Mouse (Mus musculus): ENCODE data around the gene Smco2.

The Smco2 gene

DNA sequence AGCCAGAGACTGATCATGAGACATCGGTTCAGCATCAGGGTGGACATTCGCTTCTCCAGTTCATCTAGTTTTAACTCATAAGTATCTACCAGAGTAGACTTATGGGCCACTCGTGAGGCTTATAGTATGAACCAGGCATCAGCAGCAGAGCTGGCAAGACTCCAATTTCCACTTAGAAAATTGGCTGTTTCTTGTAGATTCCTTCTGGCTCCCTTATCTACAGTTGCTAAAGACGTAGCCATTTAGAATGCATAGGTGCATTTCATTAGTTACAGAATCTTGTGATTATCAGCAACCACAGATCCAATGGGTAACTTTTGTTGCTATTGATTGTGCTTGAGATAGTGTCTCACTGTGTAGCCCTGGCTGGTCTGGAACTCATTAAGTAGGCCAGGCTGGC is 2.8 kb downstream of the Smco2 start:
- in situ Hi-C loops (cut with MseI, MboI) = no loop called here

DNA sequence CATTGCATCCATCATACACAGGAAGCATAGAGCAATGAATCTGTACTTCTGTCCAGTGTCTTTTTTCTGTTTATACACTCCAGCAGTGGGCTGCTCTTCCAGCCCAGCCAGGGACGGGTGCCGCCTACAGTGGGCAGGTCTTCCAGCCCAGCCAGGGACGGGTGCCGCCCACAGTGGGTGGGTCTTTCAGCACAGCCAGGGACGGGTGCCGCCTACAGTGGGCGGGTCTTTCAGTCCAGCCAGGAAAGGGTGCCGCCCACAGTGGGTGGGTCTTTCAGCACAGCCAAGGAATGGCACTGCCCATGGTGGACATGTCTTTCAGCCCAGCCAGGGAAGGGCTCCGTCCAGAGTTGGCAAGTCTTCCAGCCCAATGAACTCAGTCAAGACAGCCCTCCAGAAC is 5.3 kb downstream of the Smco2 start:
- in situ Hi-C loops (cut with MseI, MboI) = no loop called here

DNA sequence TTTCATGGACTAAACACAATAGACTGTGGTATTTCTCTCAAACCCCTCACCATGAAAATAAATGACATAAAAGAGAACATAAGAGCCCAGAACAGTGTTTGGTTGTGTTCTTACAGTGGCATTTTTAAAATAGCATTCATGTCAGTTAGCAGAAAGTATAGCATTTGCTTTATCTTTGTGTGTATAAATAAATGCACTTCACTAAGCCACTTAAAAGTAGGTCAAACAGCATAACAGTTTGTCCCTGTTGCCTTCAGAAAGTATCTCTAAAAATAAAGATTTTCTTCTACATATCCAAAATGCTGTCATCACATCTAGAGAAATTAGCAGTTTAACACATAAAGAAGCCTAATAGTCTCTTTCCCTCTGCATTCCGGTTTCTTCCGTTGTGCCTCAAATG is 7.5 kb downstream of the Smco2 start:
- in situ Hi-C loops (cut with MseI, MboI) = no loop called here

DNA sequence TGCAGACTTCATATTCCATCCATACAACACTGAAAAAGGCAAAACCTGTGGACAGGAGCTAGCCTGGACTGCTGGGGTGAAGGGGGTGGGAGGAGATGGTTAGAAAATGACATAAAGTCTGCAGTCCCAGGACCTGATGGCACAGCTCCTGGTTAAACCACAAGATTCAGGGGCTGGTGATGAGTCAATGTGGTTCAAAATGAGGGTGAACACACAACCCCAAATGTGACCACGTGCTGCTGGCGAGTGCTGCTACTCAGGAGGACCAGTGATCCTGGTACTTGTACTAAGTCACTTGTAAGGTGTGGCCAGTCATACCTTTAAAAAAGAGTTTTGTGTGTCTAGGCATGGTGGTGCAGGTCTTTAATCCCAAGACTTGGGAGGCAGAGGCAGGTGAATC is 13.2 kb downstream of the Smco2 start:
- in situ Hi-C loops (cut with MseI, MboI) = loop anchor here in 1 of 2 experiments (10.0 kb wide), 1 partner anchor 122 kb away; no protein-coding TSS in a partner anchor

DNA sequence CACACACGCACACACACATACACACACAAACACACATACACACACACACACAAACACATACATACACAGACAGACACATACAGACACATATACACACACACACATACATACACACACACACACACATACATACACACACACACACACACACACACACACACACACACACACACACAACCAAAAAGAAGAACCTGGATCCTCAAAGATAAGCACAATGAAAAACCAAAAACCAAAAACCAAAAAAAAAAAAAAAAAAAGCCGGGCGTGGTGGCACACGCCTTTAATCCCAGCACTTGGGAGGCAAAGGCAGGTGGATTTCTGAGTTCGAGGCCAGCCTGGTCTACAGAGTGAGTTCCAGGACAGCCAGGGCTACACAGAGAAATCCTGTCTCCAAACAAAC is 14.5 kb downstream of the Smco2 start:
- in situ Hi-C loops (cut with MseI, MboI) = loop anchor here in 1 of 2 experiments (10.0 kb wide), 1 partner anchor 120 kb away; no protein-coding TSS in a partner anchor

DNA sequence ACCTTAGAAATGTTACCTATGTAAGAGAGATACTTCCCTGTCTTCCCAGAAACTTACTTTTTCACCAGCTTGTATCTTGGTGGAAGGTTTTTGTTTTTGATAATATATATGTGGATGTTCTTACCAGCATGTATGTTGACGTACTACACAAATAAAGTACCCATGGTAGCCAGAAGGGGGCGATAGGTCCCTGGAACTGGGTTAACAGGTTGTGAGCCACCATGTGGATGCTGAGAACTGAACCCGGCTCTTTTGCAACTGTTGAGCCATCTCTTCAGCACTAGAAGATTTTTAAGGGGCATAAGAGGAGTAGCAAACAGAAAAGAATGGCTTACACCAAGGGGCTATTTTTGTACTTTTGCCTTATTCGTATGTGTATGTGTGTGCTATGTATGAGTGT is 15.8 kb downstream of the Smco2 start:
- in situ Hi-C loops (cut with MseI, MboI) = loop anchor here in 1 of 2 experiments (10.0 kb wide), 1 partner anchor 119 kb away; no protein-coding TSS in a partner anchor

DNA sequence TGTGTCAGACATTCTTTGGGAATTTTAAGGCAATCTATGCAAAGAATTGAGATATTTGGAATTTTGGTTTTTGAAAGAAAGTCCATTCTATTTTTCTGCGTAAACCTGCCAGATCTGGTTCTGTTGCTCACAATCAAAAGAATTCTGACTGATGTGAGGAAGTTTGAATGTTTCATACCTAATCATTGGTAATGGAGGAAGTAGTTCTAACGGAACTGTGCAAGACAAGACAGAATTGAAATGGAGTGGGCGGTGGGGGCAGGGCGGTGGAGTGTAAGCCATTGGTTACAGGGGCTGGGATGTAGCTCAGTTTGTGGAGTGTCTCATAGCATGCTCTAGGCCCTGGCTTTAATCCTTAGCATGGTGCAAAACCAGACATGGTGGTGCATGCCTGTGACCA is 22.1 kb downstream of the Smco2 start:
- in situ Hi-C loops (cut with MseI, MboI) = no loop called here

DNA sequence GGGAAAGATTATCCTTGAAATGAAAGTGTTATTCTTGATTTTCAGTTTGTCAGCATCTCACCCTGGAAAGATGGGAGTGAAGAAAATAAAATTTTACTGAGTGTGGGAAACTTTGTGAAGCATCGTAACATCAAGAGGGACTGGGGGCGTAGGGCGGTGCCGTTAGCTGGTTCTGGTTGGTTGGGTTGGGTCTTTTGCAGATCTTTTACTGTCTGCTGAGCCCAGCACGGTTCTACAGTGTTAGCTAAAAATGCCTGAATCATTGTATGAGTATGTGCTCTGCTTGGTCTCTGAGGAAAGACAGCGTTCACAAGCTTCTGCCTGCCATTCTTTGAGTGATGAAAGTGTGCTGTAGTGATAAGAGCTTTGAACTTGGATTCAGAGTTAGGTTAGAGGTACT is 24.5 kb downstream of the Smco2 start:
- in situ Hi-C loops (cut with MseI, MboI) = no loop called here

DNA sequence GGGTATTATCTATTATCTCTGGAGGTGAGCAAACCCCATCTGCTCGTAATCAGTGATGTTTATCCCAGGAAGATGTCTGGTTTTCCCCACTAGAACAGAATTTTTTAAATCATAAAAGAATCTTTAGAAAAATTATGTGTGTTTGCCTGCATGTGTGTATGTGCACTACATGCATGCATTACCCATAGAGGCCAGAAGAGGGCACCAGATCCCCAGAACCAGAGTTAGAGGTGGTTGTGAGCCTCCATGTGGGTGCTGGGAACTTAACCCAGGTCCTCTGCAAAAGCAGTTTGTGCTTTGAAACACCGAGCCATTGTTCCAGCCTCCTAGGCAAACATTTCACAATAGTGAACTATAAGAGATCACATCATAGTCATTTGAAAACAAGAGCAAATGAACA is 26.9 kb downstream of the Smco2 start:
- in situ Hi-C loops (cut with MseI, MboI) = no loop called here

DNA sequence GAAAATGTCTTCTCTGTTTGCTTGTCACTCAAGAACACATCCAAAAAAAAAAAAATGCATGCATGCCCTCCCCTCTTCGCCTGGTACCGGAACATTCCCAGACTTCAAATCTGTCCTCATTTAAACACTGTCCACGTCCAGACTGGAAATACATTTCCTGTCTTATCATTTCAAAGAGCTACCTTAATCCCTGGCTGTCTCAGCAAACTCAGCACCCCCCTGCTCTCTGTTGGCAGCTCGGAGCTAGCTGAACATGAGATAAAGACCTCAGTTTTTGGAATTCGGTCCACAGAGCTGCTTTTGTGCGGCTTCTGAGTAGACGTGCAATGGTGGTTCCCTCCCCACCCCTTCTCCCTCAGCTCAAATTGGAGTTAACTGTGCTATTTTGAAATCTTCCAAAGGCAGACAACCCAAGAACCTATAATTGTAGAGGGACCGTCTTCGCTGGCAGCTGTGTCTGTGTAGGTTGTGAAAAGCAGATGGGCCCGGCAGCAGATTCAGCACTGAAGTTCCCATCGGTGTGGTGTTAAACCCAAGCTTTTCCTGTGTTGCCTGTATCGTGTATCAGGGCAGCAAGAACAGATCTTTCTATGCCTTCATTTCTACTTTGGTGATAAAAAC is 27.6 kb downstream of the Smco2 start:
- in situ Hi-C loops (cut with MseI, MboI) = no loop called here

DNA sequence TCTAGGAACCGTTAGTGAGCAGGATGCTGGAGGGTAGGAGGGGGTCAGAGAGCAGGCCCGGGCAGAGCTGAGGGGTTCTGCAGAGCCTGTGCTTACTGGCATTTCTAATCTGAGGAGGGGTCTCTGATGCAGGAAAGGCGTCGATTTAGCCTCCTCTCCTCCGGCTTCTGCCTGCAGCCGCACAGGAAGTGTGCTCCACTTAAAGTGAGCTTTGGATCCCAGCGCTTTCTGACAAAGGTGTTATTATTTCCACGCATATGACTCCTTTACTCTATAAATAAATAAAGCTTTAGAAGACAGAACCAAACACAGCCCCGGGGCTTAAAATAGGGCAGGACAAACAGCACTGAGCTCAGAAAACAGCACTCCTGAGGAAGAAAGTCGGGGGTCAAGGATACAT is 29.0 kb downstream of the Smco2 start:
- in situ Hi-C loops (cut with MseI, MboI) = no loop called here

DNA sequence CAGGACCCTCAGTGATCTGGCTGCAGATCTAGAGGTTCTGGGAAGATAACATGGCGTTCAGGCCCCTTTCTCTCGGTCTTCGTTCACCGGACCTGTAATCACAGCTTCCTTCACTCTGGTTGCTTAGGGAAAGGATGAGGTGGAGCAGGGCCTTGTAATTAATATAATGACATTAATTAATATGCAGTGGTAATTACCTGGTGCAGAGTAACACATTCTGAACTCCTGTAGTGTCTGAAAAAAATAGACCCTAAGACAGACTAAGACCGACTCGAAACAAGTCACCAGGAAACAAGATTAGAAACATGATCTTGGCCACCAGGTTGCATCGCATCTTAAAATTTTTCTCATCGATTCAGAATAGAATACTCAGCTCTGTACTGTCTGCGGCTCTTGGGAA is 30.0 kb downstream of the Smco2 start:
- in situ Hi-C loops (cut with MseI, MboI) = no loop called here

DNA sequence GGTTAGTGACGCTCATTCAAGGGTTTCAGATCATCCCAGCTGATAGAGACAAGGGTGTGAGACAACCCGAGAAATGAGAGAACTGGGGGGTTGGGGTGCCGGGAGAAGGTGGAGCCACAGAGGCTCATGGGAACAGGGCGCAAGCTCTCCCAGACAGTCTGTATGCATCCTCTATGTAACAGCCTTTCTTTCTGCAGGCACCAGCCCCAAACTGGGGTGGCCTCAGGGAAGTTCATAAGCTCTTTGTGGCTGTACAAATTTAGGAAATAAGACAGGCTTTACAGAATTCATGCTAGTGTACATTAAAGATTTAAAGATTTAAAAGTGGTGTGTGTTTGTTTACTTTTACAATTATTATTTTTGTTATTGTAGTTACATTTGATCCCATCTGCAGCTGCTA is 30.4 kb downstream of the Smco2 start:
- in situ Hi-C loops (cut with MseI, MboI) = no loop called here

DNA sequence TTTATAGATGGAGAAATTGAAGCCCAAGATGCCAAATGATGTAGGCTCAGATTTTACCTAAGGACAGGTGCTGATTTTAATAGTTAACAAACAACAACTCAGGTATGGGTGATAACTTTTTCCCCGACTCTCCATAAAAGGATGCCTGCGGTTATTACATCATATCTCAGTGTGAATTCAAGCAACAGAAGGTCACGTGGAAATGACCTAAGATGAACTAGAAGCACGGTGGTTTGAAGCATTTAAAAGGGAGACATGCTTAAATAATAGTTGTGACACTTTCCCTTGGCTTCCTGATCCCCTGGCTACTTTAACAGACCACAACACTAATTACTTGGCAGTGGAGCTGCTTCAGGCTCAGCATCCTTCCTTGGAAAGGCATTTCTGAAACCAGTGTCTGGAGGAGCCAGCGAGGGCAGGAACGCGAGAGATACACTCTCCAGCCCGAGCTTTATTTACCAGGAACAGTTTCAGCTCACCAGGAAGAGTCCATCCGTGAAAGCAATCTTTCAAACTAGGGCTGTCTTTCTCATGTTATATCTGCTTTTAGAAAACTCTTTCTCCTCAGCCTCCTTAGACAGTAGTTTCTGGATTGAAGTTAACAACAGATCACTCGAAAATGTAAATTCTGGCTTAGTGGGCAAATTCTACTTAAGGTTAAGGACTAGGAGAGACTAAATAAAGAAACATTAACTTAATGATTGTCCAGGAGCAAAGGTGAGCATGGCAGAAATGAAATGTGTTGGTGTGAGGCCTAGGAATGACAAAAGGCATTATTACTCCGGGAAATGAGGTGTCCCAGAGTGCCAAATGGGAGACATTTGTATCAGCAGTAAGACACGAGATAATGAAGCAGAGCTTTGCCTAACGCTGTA is 32.2 kb downstream of the Smco2 start:
- in situ Hi-C loops (cut with MseI, MboI) = no loop called here

DNA sequence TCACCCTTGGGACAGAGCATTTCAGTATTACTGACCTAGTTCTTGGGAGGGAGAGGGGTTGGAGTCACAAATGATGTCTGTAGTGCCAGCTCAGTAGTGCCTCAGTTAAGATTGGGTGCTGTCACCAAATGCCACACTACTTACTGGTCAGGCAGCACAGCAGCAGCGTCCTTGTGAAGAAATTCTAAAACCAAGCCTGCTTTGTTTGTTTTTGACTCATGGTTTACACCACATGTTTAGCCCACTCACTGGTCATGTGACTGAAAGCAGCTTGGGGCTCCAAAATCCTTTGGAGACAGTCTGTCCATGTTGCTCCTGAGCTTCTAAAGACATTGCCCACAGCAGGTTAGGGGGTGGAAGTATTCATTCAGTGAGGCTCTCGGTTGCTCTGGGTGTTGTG is 33.5 kb downstream of the Smco2 start:
- in situ Hi-C loops (cut with MseI, MboI) = no loop called here

DNA sequence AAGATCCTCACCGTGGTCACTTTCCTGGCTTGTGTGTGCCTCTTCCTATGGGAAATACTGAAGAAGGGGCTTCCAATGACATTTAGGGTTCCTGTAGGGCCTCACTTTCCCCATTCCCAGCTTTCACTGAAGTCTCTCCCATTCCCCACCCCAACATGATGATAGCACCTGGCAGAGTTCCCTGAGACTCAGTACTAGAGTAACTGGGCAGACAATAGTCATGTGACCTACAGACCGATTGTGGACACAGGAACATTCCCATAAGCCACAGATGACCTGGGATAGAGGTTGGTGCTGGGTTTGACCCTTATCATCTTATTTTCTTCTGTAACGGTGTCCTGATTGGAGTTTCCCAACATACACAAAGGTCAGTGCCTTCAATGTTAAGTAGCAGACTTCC is 34.3 kb downstream of the Smco2 start:
- in situ Hi-C loops (cut with MseI, MboI) = no loop called here

DNA sequence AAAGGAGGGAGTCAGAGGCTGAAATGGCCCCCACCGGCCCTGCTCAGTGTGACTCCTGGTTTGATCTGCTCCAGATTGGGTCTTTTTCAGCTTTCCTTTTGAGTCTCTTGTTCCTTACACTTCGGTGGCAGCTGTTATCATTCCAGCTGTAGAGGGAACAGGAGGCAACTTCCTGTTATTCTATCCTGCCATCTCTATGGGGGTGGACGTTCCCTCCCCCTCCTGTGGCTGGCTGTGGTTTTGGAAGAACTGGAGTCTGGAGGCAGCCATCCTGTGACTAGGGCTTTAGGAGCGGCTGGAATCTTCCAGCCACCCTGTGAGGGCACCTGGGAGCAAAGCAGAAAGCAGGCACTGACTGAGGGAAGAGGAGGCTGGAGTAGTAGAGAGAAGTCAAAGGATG is 34.9 kb downstream of the Smco2 start:
- in situ Hi-C loops (cut with MseI, MboI) = no loop called here

DNA sequence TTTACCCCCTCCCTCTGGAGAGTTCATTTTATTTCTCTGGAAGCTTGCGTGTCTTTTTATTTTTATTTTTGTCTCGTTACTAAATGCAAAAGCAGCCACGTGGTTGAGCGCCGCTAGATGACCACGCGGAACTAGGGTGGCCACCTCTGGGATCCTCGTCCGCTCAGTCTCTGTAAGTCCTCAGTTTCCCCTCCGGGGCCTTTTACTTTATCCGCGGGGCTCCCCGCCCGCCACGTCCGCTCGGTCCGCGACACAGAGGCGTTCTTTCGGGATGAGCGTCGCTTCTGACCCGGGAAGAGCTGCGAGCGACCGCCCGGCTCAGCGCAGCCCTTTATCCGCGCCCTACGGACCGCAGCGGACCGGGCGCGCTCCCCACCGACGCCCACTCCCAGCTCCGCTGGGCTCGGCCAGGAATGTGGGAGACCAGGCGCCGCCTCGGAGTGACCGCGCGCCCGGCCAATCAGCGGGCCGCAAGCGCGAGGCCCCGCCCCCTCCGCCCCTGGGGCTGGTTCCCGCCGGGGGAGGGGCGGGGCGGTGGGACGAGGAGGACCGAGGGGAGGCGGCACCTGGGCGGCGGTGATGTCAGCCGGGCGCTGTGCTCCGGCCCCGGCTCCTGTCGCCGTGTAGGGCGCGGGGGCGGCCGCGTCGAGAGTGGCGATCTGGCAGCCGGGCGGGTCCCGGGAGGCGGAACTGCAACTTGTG is 38.2 kb downstream of the Smco2 start, which contains the start of gene Ppfibp1:
Ppfibp1 (plus strand) TSS at position 530 of the 702 bp plus-strand sequence.
- in situ Hi-C loops (cut with MseI, MboI) = no loop called here

DNA sequence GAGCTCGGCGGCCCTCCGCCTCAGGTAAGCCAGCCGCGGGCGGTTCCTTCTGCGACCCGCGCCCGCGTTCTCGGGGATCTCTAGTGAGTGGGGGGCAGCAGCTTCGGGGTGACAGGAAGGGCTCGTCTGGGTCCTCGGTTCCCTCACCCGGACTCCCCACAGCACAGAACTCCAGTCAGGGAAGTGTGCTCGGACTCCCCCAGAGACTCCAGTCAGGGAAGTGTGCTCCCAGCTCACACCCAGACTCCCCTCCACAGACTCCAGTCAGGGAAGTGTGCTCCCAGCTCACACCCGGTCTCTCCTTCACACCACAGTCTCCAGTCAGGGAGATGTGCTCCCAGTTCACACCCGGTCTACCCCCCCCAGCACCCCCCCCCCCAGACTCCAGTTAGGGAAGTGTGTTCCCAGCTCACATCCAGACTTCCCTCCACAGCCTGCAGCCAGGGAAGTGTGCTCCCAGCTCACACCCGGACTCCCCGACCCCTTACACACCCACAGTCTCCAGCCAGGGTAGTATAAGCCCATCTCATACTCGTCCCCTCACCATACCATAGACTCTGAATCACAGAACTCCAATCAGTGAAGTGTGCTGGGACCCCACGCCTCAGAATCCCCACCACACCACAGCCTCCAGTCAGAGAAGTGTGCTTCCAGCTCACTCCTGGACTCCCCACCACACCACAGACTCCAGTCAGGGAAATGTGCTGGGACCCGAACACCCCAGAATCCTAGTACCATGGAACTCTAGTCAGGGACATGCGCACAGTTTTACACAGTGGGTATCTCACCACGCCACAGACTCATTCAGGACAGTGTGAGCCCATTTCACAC is 39.0 kb downstream of the Smco2 start:
- in situ Hi-C loops (cut with MseI, MboI) = no loop called here

DNA sequence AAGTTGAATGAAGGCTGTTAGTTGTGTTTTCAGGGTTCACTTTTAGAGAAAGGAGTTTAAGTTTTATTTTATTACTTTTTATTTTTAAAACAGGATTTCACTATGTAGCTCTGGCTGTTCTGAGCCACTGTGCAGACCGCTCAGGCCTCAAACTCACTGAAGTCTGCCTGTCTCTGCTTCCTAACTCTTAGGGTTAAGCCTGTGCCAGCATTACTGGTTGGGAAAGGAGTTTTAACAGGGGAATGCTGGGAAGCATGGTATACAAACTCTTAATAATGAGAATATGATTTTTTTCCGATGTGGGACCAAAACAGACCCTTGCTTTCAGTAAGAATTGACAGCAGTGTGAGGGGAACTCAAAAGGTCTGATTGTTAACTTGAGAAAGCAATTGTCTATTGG is 40.3 kb downstream of the Smco2 start:
- in situ Hi-C loops (cut with MseI, MboI) = no loop called here

DNA sequence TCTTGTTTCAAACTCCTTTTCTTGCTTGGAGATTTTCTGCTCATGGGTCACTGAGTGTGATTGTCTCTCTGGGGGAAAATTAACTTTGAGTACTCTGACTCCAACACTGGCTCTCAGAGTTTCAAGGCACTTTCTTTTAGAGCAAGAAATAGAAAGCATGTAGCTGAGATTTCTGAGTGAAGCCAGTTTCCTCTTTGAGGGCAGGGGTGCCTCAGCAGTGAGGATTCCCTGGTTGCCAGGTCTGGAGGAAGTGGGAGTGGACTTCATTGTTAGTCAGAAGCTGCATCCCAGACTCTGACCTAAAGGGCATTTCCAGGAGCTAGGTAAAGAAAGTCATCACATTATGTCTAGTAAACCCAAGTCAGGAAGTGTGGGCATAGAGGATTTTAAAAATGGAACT is 40.7 kb downstream of the Smco2 start:
- in situ Hi-C loops (cut with MseI, MboI) = no loop called here

DNA sequence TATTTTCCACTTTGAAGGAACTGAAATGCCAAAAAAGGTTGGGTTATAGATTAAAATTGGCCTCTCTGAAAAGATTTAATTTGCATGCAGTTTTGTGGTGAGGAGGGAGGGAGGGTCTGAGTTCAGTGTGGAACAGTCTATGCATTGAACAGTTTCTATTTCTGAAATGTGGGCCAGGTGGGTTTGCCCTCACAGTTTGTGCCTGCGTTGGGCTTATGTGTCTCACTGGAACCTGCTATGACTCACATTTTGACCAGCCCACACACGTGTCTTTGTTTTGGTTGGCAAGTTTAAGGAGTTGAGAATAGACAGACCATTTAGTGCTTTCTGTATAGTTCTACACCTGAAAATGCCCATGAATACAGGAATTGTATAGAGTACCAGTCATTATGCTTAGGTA is 44.0 kb downstream of the Smco2 start:
- in situ Hi-C loops (cut with MseI, MboI) = no loop called here

Measured in mouse trophoblast stem cell (cell line).